Mouse (Mus musculus) CH12.LX (cell line): ENCODE data around the gene Palm. TPM values are rescaled to one million over a fixed set of nuclear protein-coding genes. Genes with fewer than 3 reads are reported as not detected.
A peak's percentile ranks its signal among the peaks of the same experiment; 100 is the strongest.

Experiments
- DNase-seq: peaks from one replicate; pipeline ENCODE4 v3.0.0-alpha.2; 2013; ENCODE audit errors: extremely low read depth
- H3K27ac ChIP-seq: 2 replicates; pipeline ENCODE4 v1.5.1; 2012; ENCODE audit warnings: low read depth, mild to moderate bottlenecking, control low read depth, moderate library complexity; ENCODE audit not compliant: insufficient read depth
- H3K27me3 ChIP-seq: replicated peaks from 2 replicates; pipeline ENCODE3; 2012; ENCODE audit warnings: inconsistent platforms
- H3K36me3 ChIP-seq, 2 experiments: replicated peaks in 1 of 2; 2 replicates each; pipeline versions ENCODE3 to v1.6.1; 2012; ENCODE audit warnings: inconsistent platforms in 1 of 2, low read length in 1 of 2, mild to moderate bottlenecking in 1 of 2, mixed read lengths in 1 of 2, moderate library complexity in 1 of 2; ENCODE audit not compliant: control insufficient read depth in 1 of 2, insufficient read depth in 1 of 2
- H3K4me1 ChIP-seq, 2 experiments: 2 replicates each; pipeline ENCODE4 v1.6.1; 2012; ENCODE audit warnings: inconsistent platforms in 1 of 2, moderate library complexity in 1 of 2; ENCODE audit not compliant: insufficient read depth in 2 of 2, control insufficient read depth in 1 of 2
- H3K4me2 ChIP-seq: 2 replicates; pipeline ENCODE4 v1.6.1; 2012; ENCODE audit warnings: low read depth, mild to moderate bottlenecking, control low read depth; ENCODE audit not compliant: poor library complexity, insufficient read depth, severe bottlenecking
- H3K4me3 ChIP-seq, 3 experiments: fragments of 150-350 bp in 1 of 3; sonication (generic) in 1 of 3; replicated peaks in 1 of 3; 2 replicates each; pipeline versions ENCODE3 to v1.5.1; 2011 to 2012; ENCODE audit warnings: low read depth in 2 of 3, low read length in 2 of 3, mild to moderate bottlenecking in 2 of 3, moderate library complexity in 2 of 3, control low read depth in 1 of 3, improper control_type of control experiment in 1 of 3, inconsistent platforms in 1 of 3, mixed read lengths in 1 of 3; ENCODE audit not compliant: poor library complexity in 1 of 3
- H3K79me2 ChIP-seq: replicated peaks from 2 replicates; pipeline ENCODE4 v1.6.1; 2012; ENCODE audit warnings: mild to moderate bottlenecking, moderate library complexity; ENCODE audit not compliant: control insufficient read depth, poor library complexity, insufficient read depth, severe bottlenecking; ENCODE audit errors: extremely low read depth
- H3K9ac ChIP-seq: 2 replicates; pipeline ENCODE4 v1.6.1; 2012; ENCODE audit warnings: low read depth, mild to moderate bottlenecking, control low read depth, moderate library complexity; ENCODE audit not compliant: insufficient read depth
- H3K9me3 ChIP-seq: replicated peaks from 2 replicates; pipeline ENCODE3; 2012; ENCODE audit warnings: low read length, inconsistent platforms, mixed read lengths
- BHLHE40 ChIP-seq: IDR thresholded peaks from 2 replicates; pipeline ENCODE4 v1.6.1; 2011; ENCODE audit warnings: mild to moderate bottlenecking, low read depth, low read length, improper control_type of control experiment
- CHD1 ChIP-seq: IDR thresholded peaks from 2 replicates; pipeline ENCODE4 v1.6.1; 2012; ENCODE audit warnings: low read depth, low read length, improper control_type of control experiment, inconsistent platforms
- CHD2 ChIP-seq: IDR thresholded peaks from 2 replicates; pipeline ENCODE4 v1.6.1; 2011; ENCODE audit warnings: low read length, improper control_type of control experiment
- CTCF ChIP-seq, 2 experiments: IDR thresholded peaks in 1 of 2; conservative IDR thresholded peaks in 1 of 2; 2 replicates each; pipeline ENCODE4 v1.5.1; 2011 to 2012; ENCODE audit warnings: low read depth in 2 of 2, low read length in 2 of 2, improper control_type of control experiment in 1 of 2, inconsistent platforms in 1 of 2, mild to moderate bottlenecking in 1 of 2, moderate library complexity in 1 of 2
- EP300 ChIP-seq: IDR thresholded peaks from 2 replicates; pipeline ENCODE4 v1.6.1; 2011; ENCODE audit warnings: low read length, improper control_type of control experiment
- ETS1 ChIP-seq: conservative IDR thresholded peaks from 2 replicates; pipeline ENCODE4 v1.6.1; 2012; ENCODE audit warnings: low read depth, mild to moderate bottlenecking, inconsistent platforms, low read length, improper control_type of control experiment, moderate library complexity
- GABPA ChIP-seq: IDR thresholded peaks from 2 replicates; pipeline ENCODE4 v1.6.1; 2012; ENCODE audit warnings: low read depth, low read length, improper control_type of control experiment, inconsistent platforms; ENCODE audit not compliant: insufficient replicate concordance
- HCFC1 ChIP-seq: IDR thresholded peaks from 2 replicates; pipeline ENCODE4 v1.6.1; 2012; ENCODE audit warnings: low read depth, mild to moderate bottlenecking, inconsistent platforms, low read length, improper control_type of control experiment
- IRF4 ChIP-seq: IDR thresholded peaks from 2 replicates; pipeline ENCODE4 v1.6.1; 2014; ENCODE audit warnings: low read depth, mild to moderate bottlenecking, inconsistent platforms, low read length, improper control_type of control experiment
- JUN ChIP-seq: IDR thresholded peaks from 2 replicates; pipeline ENCODE4 v1.6.1; 2011; ENCODE audit warnings: low read depth, mild to moderate bottlenecking, low read length, improper control_type of control experiment, moderate library complexity; ENCODE audit not compliant: insufficient read depth
- KAT2A ChIP-seq: IDR thresholded peaks from 2 replicates; pipeline ENCODE4 v1.6.1; 2012; ENCODE audit warnings: low read length, improper control_type of control experiment, inconsistent platforms; ENCODE audit not compliant: insufficient replicate concordance
- MAX ChIP-seq: IDR thresholded peaks from 2 replicates; pipeline ENCODE4 v1.6.1; 2011; ENCODE audit warnings: low read length, improper control_type of control experiment
- MAZ ChIP-seq: IDR thresholded peaks from 2 replicates; pipeline ENCODE4 v1.6.1; 2012; ENCODE audit warnings: low read depth, mild to moderate bottlenecking, inconsistent platforms, low read length, improper control_type of control experiment, moderate library complexity
- MEF2A ChIP-seq: IDR thresholded peaks from 2 replicates; pipeline ENCODE4 v1.6.1; 2014; ENCODE audit warnings: low read depth, mild to moderate bottlenecking, inconsistent platforms, low read length, improper control_type of control experiment, borderline replicate concordance
- MXI1 ChIP-seq: IDR thresholded peaks from 2 replicates; pipeline ENCODE4 v1.6.1; 2011; ENCODE audit warnings: mild to moderate bottlenecking, low read depth, low read length, improper control_type of control experiment
- MYC ChIP-seq: IDR thresholded peaks from 2 replicates; pipeline ENCODE4 v1.6.1; 2011; ENCODE audit warnings: low read depth, mild to moderate bottlenecking, improper control_type of control experiment, low read length
- NELFE ChIP-seq: IDR thresholded peaks from 2 replicates; pipeline ENCODE4 v1.6.1; 2011; ENCODE audit warnings: low read depth, low read length, improper control_type of control experiment
- NRF1 ChIP-seq: IDR thresholded peaks from 2 replicates; pipeline ENCODE4 v1.6.1; 2014; ENCODE audit warnings: low read depth, mild to moderate bottlenecking, inconsistent platforms, low read length, improper control_type of control experiment, moderate library complexity
- POLR2A ChIP-seq: IDR thresholded peaks from 2 replicates; pipeline ENCODE4 v1.6.1; 2011; ENCODE audit warnings: low read depth, mild to moderate bottlenecking, improper control_type of control experiment, low read length
- RAD21 ChIP-seq: IDR thresholded peaks from 2 replicates; pipeline ENCODE4 v1.6.1; 2011; ENCODE audit warnings: low read depth, mild to moderate bottlenecking, low read length, improper control_type of control experiment, moderate library complexity
- RCOR1 ChIP-seq: conservative IDR thresholded peaks from 2 replicates; pipeline ENCODE4 v1.6.1; 2012; ENCODE audit warnings: low read depth, mild to moderate bottlenecking, inconsistent platforms, low read length, improper control_type of control experiment
- SIN3A ChIP-seq: IDR thresholded peaks from 2 replicates; pipeline ENCODE4 v1.6.1; 2012; ENCODE audit warnings: low read length, improper control_type of control experiment, inconsistent platforms
- SMC3 ChIP-seq: IDR thresholded peaks from 2 replicates; pipeline ENCODE4 v1.6.1; 2011; ENCODE audit warnings: low read depth, low read length, improper control_type of control experiment
- TBP ChIP-seq: conservative IDR thresholded peaks from 2 replicates; pipeline ENCODE4 v1.6.1; 2011; ENCODE audit warnings: low read depth, low read length, improper control_type of control experiment
- TCF12 ChIP-seq: IDR thresholded peaks from 2 replicates; pipeline ENCODE4 v1.6.1; 2014; ENCODE audit warnings: low read depth, mild to moderate bottlenecking, inconsistent platforms, low read length, improper control_type of control experiment
- USF1 ChIP-seq: IDR thresholded peaks from 2 replicates; pipeline ENCODE4 v1.6.1; 2014; ENCODE audit warnings: low read depth, mild to moderate bottlenecking, inconsistent platforms, low read length, improper control_type of control experiment
- USF2 ChIP-seq: conservative IDR thresholded peaks from 2 replicates; pipeline ENCODE4 v1.6.1; 2011; ENCODE audit warnings: low read depth, low read length, improper control_type of control experiment
- ZMIZ1 ChIP-seq: IDR thresholded peaks from 2 replicates; pipeline ENCODE4 v1.6.1; 2012; ENCODE audit warnings: low read depth, mild to moderate bottlenecking, inconsistent platforms, low read length, improper control_type of control experiment
- dilution Hi-C: fragments of 300-500 bp; cut with MboI; formaldehyde crosslinking; loops from 2 replicates; pipeline ENCODE4 v1.14.3; 2020; ENCODE audit warnings: low sequenced_read_pairs; ENCODE audit not compliant: extremely low pct_unique_long_range_greater_than_20kb, extremely low pct_ligation_motif_present
- in situ Hi-C: fragments of 300-500 bp; cut with MboI; formaldehyde crosslinking; loops from 3 replicates; pipeline ENCODE4 v1.14.3; 2019; ENCODE audit warnings: low sequenced_read_pairs, low pct_ligation_motif_present, low pct_unique_long_range_greater_than_20kb, mixed read lengths
- polyA plus RNA-seq: library from polyadenylated mRNA; unstranded; fragments of >175 nt; gene quantifications from 2 replicates; pipeline ENCODE4 v1.2.1, GENCODE M21; 2012; ENCODE audit warnings: low read depth; ENCODE audit not compliant: insufficient read length
- total RNA-seq, 2 experiments: library from RNA; depleted of rRNA; stranded (reverse); fragments of 300-350 nt in 1 of 2; fragments of >200 nt in 1 of 2; gene quantifications; 2 replicates each; pipeline ENCODE4 v1.2.3; 2012 to 2014

Gene Palm
- total RNA-seq (2012; rRNA removed): 3.1 and 5.3 TPM in 2 replicates
- 0.36 and 0.78 TPM in 2 replicates for total RNA-seq (2014; rRNA removed)
- polyA plus RNA-seq: 1.5 and 2.5 TPM in 2 replicates

DNA sequence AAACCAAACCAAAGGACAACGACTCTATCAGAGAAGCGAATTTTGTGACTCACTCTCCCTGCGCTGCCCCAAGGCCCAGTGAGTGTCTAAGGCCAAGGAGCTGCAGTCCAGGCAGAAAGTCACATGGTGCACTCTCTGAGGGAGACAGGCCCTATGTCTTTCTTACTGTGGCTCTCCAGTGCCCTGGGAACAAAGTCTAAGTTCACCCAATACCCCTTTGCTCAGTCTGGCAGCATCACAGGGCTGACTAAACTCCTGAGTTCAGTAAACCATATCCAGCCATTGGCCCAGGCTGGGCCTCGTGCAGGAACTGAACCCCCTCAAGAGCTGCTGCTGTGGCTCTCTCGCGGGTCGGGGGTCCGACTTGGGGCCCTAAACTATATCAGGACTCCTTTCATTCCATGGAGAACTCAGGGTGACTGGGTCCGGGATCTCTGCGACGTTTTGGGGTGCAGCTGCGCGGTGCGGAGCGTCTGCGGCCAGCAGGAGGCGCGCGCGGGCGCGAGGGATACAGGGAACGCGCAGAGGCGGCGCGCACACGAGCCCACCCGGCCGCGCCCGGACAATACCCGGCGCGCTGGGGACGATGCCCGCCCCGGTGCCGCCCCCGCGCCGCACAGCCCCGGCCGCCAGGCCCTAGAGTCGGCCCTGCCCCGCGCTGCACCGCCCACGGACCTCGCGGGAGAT is at the start of gene Palm:
TSS of gene Palm (plus strand) at position 522 of the 687 bp plus-strand sequence.
- TF ChIP-seq POLR2A: peak; percentile 19; the same call in 1 of the 2 replicates
- no peak for TF ChIP-seq MAZ
- peak in 1 of 2 experiments; percentile 76; a peak in 2 of 4 replicates for TF ChIP-seq CTCF (conservative IDR thresholded peaks at IDR 0.05 in 1 of 2, IDR thresholded peaks at IDR 0.05 in 1 of 2; ENCODE audit: low read depth in 2 of 2, low read length in 2 of 2)
- peak; percentile 64 for TF ChIP-seq SMC3
- no peak for TF ChIP-seq RCOR1
- TF ChIP-seq IRF4: 0 out of 2 replicates have a peak, but pooled peaks have one; percentile 6
- TF ChIP-seq CHD1: no peak
- TF ChIP-seq SIN3A: no peak
- no peak for TF ChIP-seq HCFC1
- no peak for TF ChIP-seq BHLHE40
- peak; percentile 33; the same call in 1 of the 2 replicates for TF ChIP-seq MEF2A
- TF ChIP-seq RAD21: peak; percentile 6
- TF ChIP-seq MXI1: no peak
- TF ChIP-seq KAT2A: no peak
- peak; percentile 60 for TF ChIP-seq NRF1
- no peak for TF ChIP-seq JUN
- no peak for TF ChIP-seq ZMIZ1
- TF ChIP-seq USF2: no peak
- DNase-seq: no peak
- in situ Hi-C loops (no loop called here), dilution Hi-C loops (no loop called here)
- Histone ChIP-seq H3K9ac (peak within 1 kb of the TSS; percentile 62; the same call in 1 of the 2 replicates), H3K27me3 (peaks cover 40% of the 10 kb centered on the region), H3K36me3 (no peaks in the 10 kb centered on the region), H3K27ac (no peak within 1 kb of the TSS), H3K4me1 (peaks cover 10 to 38% of the 10 kb centered on the region in 2 experiments), H3K9me3 (peaks cover 3% of the 10 kb centered on the region), H3K79me2 (no peaks in the 10 kb centered on the region), H3K4me2 (peak within 1 kb of the TSS; percentile 69), H3K4me3 (peak within 1 kb of the TSS; percentile 37 to 75 (median 54))

DNA sequence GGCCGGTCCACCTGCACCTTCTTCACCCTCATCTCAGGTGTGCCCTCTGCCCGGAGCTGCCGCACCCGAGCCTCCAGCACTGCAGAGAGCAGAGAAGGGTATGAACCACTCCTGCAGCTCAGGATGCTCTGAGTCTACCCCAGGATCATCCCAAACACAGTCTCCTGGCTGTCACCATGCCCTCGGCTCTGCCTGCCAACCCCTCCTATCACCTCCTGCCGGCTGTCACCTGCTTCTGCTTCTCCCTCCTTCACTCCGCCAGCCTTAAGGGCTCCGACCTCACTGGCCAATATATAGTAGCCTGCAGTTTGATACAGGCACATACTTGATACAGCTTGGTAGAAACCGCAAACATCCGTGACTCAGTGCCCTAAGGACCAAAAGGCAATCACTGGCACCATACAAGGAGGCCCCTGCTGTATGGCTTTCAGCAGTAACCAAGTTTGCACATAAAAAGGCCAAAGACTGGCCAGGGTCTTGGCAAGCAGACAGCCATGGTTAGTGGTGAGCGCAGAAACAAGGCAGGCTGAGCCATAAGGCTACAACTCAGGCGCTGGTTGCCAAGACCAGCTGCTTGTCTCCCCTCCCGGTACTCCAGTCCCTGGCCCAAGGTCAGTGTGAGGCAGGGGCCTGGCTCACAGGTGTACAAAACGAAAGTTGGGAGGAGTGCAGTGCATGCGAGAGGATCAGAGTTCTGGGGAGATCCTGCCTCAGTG is 49.6 kb upstream of the Palm start:
- TF ChIP-seq HCFC1 (no peak), BHLHE40 (no peak), ETS1 (no peak), USF1 (no peak), MAZ (no peak), MYC (no peak), MEF2A (no peak), TBP (no peak), NELFE (no peak), RCOR1 (no peak), GABPA (no peak), SMC3 (no peak), TCF12 (no peak), JUN (no peak), MAX (no peak), CHD2 (no peak), EP300 (no peak), NRF1 (no peak), CTCF (conservative IDR thresholded peaks at IDR 0.05 in 1 of 2, IDR thresholded peaks at IDR 0.05 in 1 of 2; ENCODE audit: low read depth in 2 of 2, low read length in 2 of 2) (no peak)
- H3K9ac ChIP-seq: no peak overlapping the region
- no peak overlapping the region for H3K4me2 ChIP-seq
- no peak overlapping the region for H3K4me3 ChIP-seq
- no peak for DNase-seq
- H3K27me3 ChIP-seq: no peaks in the 10 kb centered on the region
- H3K4me1 ChIP-seq: peaks cover 8 to 28% of the 10 kb centered on the region in 2 experiments
- no peaks in the 10 kb centered on the region for H3K9me3 ChIP-seq
- peaks cover 56 to 63% of the 10 kb centered on the region in 2 experiments for H3K36me3 ChIP-seq
- peaks cover 8% of the 10 kb centered on the region for H3K79me2 ChIP-seq
- dilution Hi-C loops: no loop called here
- no peak overlapping the region for H3K27ac ChIP-seq
- in situ Hi-C loops: no loop called here
